ENCODE assay signal across 8 mouse cellular contexts in genomic region chr14:53741246-53741645, GRCm38 (mm10).
DNase-seq lines count a peak whose midpoint lies in the region; ATAC-seq and TF ChIP-seq lines count a peak whose summit lies in the region.
"Not testable (repeated sequence)": the region's sequence is repeated elsewhere in the genome, so short reads cannot be mapped to it uniquely, and the experiment has no call there.

No protein-coding gene starts in this region.

- H3K36me3 ChIP-seq in heart, postnatal 0 days (replicated peaks; ENCODE audit: control insufficient read depth, insufficient read depth, low read length) = not testable (repeated sequence)

- not testable (repeated sequence) for H3K9ac ChIP-seq in heart, postnatal 0 days (replicated peaks; ENCODE audit: low read depth, low read length)

- not testable (repeated sequence) for H3K9me3 ChIP-seq in heart, postnatal 0 days (replicated peaks; ENCODE audit: control insufficient read depth, low read length)

- DNase-seq in CD4-positive helper T cell, adult 2 months (ENCODE audit: low read depth, low spot score) = peak; percentile 31
- DNase-seq in brain, adult 2 months (ENCODE audit: low read depth, low spot score) = peak; percentile 8
- peak; percentile 6 for DNase-seq in heart, postnatal 0 days (ENCODE audit: low spot score)
- DNase-seq in kidney, postnatal 10 days = peak; percentile 56
- DNase-seq in left cerebral cortex, postnatal 4 days = peak; percentile 41
- DNase-seq in spleen, postnatal 10 days (ENCODE audit: low spot score in 2 of 2) = peak; percentile 30 to 73

- TF ChIP-seq EP300 in heart, postnatal 0 days (IDR thresholded peaks at IDR 0.05; ENCODE audit: low read depth) = not testable (repeated sequence)

- ATAC-seq in erythroid progenitor cell, adult 5-6 weeks (replicated peaks; ENCODE audit: low FRiP score, poor library complexity, severe bottlenecking) = peak; percentile 71
- ATAC-seq in heart, postnatal 0 days (ENCODE audit: insufficient read depth, low read depth) = not testable (repeated sequence)
- ATAC-seq in megakaryocyte progenitor cell, adult 5-6 weeks (replicated peaks; ENCODE audit: poor library complexity) = peak; percentile 80

- 28% methylated on average over 4 of the region's 4 CpGs for WGBS in heart, postnatal 0 days

- not testable (repeated sequence) for H3K4me1 ChIP-seq in heart, postnatal 0 days (ENCODE audit: control insufficient read depth, insufficient read depth)

- H3K27me3 ChIP-seq in heart, postnatal 0 days (ENCODE audit: control insufficient read depth, insufficient read depth, low read length) = not testable (repeated sequence)

- H3K4me3 ChIP-seq in heart, postnatal 0 days (ENCODE audit: low read depth, low read length) = not testable (repeated sequence)

- H3K4me2 ChIP-seq in heart, postnatal 0 days (ENCODE audit: low read depth, low read length) = not testable (repeated sequence)

- not testable (repeated sequence) for H3K27ac ChIP-seq in heart, postnatal 0 days (ENCODE audit: low read depth)

- intact Hi-C loops in left cerebral cortex, postnatal 4 days (cut with DNase I) = not testable (repeated sequence)

- peak; percentile 64 for TF ChIP-seq CTCF in heart, postnatal 0 days (IDR thresholded peaks at IDR 0.05; ENCODE audit: low read depth)

Comparison
In these comparisons a context has a peak if more than half of its experiments do, and no peak if none do; other contexts are left out.
1. DNase-seq: peak in every context shown above with its lines; median percentile 56 in kidney, postnatal 10 days; 52 in spleen, postnatal 10 days; 41 in left cerebral cortex, postnatal 4 days; 31 in CD4-positive helper T cell, adult 2 months; 8 in brain, adult 2 months; 6 in heart, postnatal 0 days.